Mouse (Mus musculus): ENCODE results near the gene Ecpas.

DNA sequence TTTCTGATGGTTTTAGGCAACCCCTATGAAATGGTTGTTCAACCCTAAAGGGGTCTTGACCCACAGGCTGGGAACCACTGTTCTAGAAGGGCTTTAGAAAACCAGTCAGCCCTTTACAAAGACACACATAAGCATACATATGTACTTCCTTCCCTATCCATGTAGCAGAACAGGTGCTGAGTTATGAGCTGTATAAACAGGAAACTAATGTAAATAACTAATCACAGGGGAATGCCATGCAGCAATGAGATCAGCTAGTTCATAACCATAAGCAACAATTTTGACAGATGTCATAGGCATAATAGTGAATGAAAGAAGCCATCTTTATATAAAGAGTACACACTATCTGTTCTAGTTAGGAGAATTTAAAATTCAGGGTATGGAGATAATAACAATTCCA, 29.1 kb upstream of the Ecpas start:
- no peak for TF ChIP-seq CTCF (IDR thresholded peaks at IDR 0.05; ENCODE audit: insufficient read depth, low read depth, low read length)
- no peak for TF ChIP-seq POLR2A (IDR thresholded peaks at IDR 0.05; ENCODE audit: insufficient read depth, low read depth, low read length)

All from olfactory bulb, adult 2 months (tissue).